ENCODE assay signal across 8 mouse cellular contexts in genomic region chr7:92741861-92742249, GRCm38 (mm10). TPM values are rescaled to one million over a fixed set of nuclear protein-coding genes. Genes with fewer than 3 reads are reported as not detected.
DNase-seq lines count a peak whose midpoint lies in the region; ATAC-seq and TF ChIP-seq lines count a peak whose summit lies in the region.

No protein-coding gene starts in this region.

- H3K27ac ChIP-seq in heart, embryonic 10.5 days, result peak overlapping the region; percentile 99

- peaks cover 21% of the 10 kb centered on the region for H3K36me3 ChIP-seq in C2C12 (ENCODE audit: control insufficient read depth, insufficient read depth)
- H3K36me3 ChIP-seq in heart, embryonic 10.5 days, result peaks cover 24% of the 10 kb centered on the region; the same call in 1 of the 2 replicates

- peak overlapping the region; percentile 32 for H3ac ChIP-seq in C2C12 (ENCODE audit: control insufficient read depth, insufficient read length, low read depth)

- no peaks in the 10 kb centered on the region for H3K9me3 ChIP-seq in heart, embryonic 10.5 days

- WGBS in heart, embryonic 10.5 days, result 0% methylated on average over 9 of the region's 9 CpGs

- TF ChIP-seq CTCF in C2C12 (IDR thresholded peaks at IDR 0.05; ENCODE audit: control insufficient read depth, insufficient read depth, insufficient read length), result no peak

- H3K79me2 ChIP-seq in C2C12 (ENCODE audit: control insufficient read depth, insufficient read depth), result peaks cover 33% of the 10 kb centered on the region

- H3K4me3 ChIP-seq in C2C12 (ENCODE audit: insufficient read depth, poor library complexity, severe bottlenecking), result peak overlapping the region; percentile 71
- peak overlapping the region; percentile 84 for H3K4me3 ChIP-seq in heart, embryonic 10.5 days

- no peak for DNase-seq in cerebellum, adult 8-10 months
- peak; percentile 66 to 71 for DNase-seq in cerebellum, postnatal 14 days
- peak; percentile 79 for DNase-seq in heart, embryonic 10.5 days (ENCODE audit: low spot score)
- peak; percentile 42 to 56 for DNase-seq in kidney, postnatal 25 days
- DNase-seq in lung, postnatal 14 days, result peak; percentile 17
- DNase-seq in spleen, postnatal 4 days (ENCODE audit: low spot score in 2 of 2), result peak; percentile 23 to 68

- no peaks in the 10 kb centered on the region for H3K27me3 ChIP-seq in C2C12 (ENCODE audit: control insufficient read depth, insufficient read depth, insufficient read length)
- H3K27me3 ChIP-seq in heart, embryonic 10.5 days (ENCODE audit: insufficient read depth, poor library complexity, severe bottlenecking), result peaks cover 8% of the 10 kb centered on the region; the same call in 1 of the 2 replicates

- H3K4me1 ChIP-seq in heart, embryonic 10.5 days, result peaks cover 17% of the 10 kb centered on the region

- peaks cover 24% of the 10 kb centered on the region for H3K79me3 ChIP-seq in C2C12 (ENCODE audit: low read depth)

- peak; percentile 57 for ATAC-seq in cerebellum, adult (ENCODE audit: insufficient number of reproducible peaks, low FRiP score, low TSS enrichment)

TF ChIP-seq in C2C12, 6 proteins besides CTCF, POLR2A, EP300 and RAD21:
- TF ChIP-seq MAX (IDR thresholded peaks at IDR 0.05) (no peak), CEBPB (IDR thresholded peaks at IDR 0.05; ENCODE audit: low read depth) (no peak), MYOD1 (IDR thresholded peaks at IDR 0.05; ENCODE audit: control insufficient read depth, insufficient read length, low read depth) (no peak), USF1 (IDR thresholded peaks at IDR 0.05; ENCODE audit: low read depth) (no peak), FOSL1 (IDR thresholded peaks at IDR 0.05; ENCODE audit: insufficient read depth, low read length, poor library complexity, severe bottlenecking) (no peak), MYOG (IDR thresholded peaks at IDR 0.05; ENCODE audit: control insufficient read depth, extremely low read depth, insufficient read length) (no peak)

RNA-seq across cellular contexts. Expression of gene Rab30, which starts 0.5 kb away (rescaled TPM):
- polyA plus RNA-seq in C2C12 (2012; fragmentation: generic; extraction: Trizol), result 2.0 TPM
- 4.8 and 7.2 TPM in 2 replicates for polyA plus RNA-seq in heart, embryonic 10.5 days (2016; fragmentation: Nextera tagmentation; extraction: Ambion mirVana)
